Mouse (Mus musculus) right cerebral cortex, adult 2 months (tissue): ENCODE measurements at regions not wholly inside any gene's neighbourhood (a gene's known extent, or its start where the extent isn't known, plus 50 kb on each side); places are given as distances from the start of the nearest gene placed in this dataset.
"Not testable (repeated sequence)": the region's sequence is repeated elsewhere in the genome, so short reads cannot be mapped to it uniquely, and the experiment has no call there.

Experiments
- DNase-seq, 2 experiments: peaks; one replicate each; pipeline ENCODE4 v3.0.0; 2021 to 2022; ENCODE audit warnings: low spot score in 2 of 2

DNA sequence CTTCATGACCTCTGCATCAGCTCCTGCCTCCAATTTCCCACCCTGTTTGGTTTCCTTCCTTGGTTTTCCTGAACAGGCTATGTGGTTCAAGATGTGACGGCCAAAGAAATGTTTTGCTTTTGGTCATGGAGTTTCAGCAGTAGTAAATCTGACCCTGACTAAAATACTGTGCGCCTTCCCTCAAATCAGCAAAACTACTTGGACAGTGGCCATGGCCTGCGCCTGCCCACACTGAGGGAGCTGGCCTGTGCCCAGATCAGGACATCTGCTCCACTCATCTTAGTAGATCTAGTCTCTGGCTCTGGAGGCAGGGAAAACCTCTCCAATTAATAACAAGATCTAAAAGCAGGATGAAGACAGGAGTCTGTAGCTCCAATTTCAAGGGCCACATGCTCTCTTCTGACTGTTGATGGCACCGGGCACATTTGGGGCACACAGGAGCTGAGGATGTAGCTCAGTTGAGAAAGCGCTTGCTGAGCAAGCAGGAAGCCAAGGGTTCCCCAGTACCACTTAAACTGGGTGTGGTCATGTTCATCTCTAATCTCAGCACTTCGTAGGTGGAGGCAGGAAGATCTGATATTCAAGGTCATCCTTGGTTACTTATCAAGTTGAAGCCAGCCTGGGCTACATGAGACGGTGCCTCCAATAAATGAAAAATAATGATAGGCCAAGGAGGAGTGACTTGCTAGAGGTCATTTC is 96.6 kb upstream of the Mrps10 start:
- peak; percentile 43 to 49 for DNase-seq

DNA sequence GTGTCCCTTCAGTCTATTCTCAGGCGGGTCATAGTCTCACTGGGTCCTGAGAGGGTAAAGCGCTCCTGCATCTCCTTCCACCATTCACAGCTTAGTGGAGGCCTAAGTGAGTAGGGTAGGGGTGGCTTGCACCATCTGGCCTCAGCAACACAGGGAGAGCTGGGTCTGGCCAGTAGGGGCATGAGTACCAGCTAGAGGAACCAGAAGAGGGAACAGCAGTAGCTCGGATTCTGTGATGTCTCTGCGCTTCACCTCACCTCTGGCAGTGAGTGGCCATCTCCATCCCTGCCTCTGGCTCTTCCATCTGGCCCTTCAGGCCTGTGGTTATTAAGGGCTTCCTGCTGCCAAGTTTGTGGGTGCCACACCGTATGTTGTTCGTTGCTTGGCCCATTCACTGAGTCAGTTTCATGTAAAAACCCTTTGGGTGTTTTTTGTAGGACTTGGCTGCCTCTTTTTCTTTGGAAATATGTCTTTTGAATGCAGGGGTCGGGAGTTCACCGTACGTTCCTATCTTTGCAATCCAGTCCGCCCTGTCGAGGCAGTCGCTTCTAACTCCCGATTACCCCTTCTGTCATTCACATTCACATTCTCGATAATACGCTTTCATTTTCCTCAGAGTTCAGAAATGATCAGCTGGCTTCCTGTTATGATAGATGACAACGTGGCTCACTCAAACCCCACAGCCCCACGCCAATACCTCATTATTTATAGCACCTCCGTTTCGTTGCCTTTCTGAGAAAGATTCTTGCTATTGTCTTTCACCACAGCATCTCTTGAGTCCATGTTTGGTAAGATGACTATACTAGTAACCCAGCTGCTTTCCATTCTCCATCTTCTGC is 99.4 kb upstream of the Mrps10 start:
- DNase-seq, result no peak

GRCm38 (mm10) chr17:47267843-47268242 is 100.8 kb upstream of the Mrps10 start:
- DNase-seq, result no peak

DNA sequence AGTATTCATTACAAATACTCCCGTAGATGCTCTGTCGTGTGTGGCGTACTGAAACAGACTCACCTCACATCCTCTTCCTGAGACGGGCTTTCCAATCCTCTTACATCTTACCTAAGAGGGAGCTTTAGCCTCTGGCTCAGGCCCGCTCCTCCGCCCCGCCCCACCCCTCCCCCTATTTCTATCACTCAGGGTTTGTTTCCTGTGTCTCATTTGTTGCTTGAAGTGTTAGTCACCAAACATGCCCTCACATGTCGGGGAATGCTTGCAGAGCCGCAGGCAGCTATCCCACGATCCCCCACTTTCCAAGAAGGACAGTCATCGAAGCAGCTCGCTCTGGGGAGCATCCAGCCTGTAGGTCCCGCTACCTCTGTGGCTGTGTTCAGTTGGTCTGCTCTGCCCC is 101.6 kb upstream of the Mrps10 start:
- DNase-seq, result no peak

DNA sequence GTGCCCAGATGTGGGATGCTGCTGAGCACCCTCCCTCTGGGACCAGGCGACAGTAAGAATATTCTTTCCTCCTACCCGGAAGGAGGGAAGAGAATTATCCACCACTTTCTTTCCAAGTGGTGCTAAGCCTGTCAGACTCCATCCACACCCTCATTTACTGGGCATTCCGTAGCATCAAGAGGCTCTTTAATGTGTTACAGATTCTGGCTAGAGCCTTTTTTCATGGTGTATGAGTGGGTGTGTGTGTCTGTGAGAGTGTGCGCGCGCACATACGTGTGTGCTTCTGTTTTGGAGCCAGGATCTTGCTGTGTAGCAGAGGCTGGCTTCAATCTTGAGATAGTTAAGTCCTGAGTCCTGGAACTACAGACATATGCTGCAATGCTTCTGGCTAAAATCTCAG is 102.4 kb upstream of the Mrps10 start:
- DNase-seq, result peak; percentile 34 to 39

- DNase-seq, result no peak
These were observed 105.7 kb upstream of the Mrps10 start for GRCm38 (mm10) chr17:47262986-47263385.

DNA sequence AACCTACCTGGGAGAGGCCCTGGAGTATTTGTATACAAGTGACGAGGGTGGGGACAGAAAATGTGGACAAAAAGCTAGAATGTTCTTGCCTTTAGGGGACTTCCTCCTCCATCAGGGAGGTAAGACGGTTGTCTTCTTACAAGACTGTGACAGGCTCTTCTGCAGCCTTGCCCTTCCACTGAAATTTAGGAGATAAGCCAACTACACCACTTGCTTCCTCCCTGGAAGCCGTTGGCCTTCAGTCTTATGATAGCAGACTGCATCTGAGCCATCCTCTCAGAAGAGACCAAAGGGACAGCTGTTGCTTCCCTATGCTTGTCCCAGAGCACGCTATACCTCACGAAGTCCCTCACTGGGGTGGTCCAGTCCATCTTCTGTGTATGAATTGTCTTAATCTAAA is 106.5 kb upstream of the Mrps10 start:
- DNase-seq, result no peak

DNA sequence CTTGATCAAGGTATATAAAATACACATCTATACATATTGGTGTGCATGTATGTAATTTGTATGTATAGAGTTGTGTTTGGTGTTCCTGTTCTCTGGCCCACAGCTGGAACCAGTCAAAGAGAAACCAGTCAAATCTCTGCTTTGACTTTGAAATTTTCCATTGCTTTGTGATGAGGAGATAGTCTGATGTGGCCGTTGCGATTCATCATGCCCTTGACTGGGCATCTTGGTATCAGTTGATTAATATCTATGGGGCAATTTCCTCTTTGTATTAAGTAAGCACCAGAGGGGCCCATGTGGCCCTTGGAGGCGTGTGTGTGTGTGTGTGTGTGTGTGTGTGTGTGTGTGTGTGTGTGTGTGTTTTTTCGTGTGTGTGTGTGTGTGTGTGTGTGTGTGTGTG is 107.7 kb upstream of the Mrps10 start:
- no peak for DNase-seq

DNA sequence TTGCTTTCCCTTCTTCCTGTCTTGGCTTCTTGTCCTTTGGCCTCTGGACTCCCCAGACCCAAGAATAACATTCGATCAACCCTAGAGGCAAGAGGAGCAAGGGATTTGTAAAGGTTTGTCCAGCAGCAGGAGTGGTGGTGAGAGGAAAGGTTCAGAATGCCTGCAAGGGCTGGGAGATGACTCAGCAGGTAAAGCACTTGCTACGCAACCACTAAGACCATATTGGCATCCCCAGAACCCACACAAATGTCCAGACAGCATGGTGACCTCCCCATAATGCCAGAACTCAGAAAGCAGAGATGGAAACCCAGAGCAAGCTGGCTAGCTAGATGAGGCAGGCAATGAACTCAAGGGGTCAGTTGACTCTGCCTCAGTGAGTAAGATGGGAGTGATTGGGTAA is 110.4 kb upstream of the Mrps10 start:
- no peak for DNase-seq

- DNase-seq, result no peak
These were observed 113.5 kb upstream of the Mrps10 start for GRCm38 (mm10) chr17:47255209-47255608.

GRCm38 (mm10) chr17:47254026-47254425 is 114.7 kb upstream of the Mrps10 start:
- DNase-seq, result no peak

DNA sequence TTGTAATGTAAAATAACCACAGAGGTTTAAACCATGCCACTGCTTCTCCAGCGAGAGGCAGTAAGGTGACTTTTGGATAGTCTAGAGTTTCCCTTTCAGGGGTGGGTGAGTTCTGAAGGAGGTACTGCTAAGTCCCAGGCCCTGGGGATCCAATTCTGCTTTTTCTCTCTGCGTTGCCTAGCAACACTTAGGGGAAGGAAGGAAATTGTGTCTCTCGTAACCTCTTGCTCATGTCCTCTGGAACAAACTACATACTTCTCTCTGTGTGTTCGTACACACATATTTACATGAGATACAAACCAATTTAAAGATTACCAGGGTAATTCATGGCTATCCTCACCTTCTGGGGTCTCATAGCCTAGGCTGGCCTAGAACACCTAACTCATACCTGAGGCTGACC is 118.7 kb upstream of the Mrps10 start:
- no peak for DNase-seq

- no peak for DNase-seq
These were observed 119.5 kb upstream of the Mrps10 start for GRCm38 (mm10) chr17:47249176-47249575.

- peak; percentile 33 to 36 for DNase-seq
These were observed 120.6 kb upstream of the Mrps10 start for GRCm38 (mm10) chr17:47248053-47248452.

GRCm38 (mm10) chr17:47247516-47247915 is 121.2 kb upstream of the Mrps10 start:
- no peak for DNase-seq

- no peak for DNase-seq
These were observed 122.1 kb upstream of the Mrps10 start for GRCm38 (mm10) chr17:47246605-47247004.

DNA sequence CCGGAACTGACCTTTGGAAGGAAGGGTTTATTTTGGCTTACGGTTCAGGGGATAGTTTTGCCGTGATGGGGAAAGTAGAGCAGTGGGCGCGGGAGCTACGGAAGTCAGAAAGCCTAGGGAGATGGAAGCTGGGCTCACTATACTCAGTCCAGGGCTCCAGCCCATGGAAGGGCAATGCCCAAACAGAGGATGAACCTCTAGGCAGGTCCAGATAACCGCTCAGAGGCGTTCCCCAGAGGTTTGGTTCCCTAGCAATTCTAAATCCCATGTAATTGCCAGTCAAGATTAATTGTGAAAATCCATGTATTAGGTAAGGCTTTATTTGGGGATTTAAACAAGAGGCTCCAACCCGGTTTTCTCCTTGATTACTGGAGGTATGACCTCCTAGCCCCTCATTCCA is 123.1 kb upstream of the Mrps10 start:
- DNase-seq, result no peak

DNA sequence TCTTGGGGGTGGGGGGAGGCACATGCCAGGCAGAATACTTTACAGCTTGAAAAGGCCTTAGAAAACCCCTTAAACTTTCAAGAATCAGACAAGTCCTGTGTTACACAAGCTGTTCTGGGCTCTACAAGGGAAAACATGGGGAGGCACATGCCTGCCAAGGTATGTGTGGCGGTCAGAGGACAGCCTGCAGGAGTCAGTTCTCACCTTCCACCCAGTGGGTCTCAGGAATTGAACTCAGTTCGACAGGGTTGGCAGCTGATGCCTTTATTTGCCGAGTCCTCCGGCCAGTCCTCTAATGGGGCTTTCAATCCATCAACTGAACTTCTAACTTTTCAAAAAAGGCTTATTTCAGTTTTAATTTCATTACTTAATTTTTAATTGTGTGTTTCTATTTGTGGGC is 129.6 kb upstream of the Mrps10 start:
- DNase-seq, result no peak

DNA sequence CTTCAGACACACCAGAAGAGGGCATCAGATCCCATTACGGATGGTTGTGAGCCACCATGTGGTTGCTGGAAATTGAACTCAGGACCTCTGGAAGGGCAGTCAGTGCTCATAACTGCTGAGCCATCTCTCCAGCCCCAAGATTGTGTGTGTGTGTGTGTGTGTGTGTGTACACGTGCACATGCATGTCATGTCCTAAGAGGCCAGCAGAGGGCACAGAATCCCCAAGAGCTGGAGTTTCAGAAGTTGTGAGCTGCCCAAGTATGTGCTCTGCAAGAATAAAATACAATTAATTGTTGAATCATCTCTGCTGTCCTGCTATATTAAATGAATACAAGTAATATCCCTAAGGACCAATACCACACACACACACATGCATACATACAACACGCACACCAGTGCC is 130.8 kb upstream of the Mrps10 start:
- DNase-seq, result not testable (repeated sequence)

DNA sequence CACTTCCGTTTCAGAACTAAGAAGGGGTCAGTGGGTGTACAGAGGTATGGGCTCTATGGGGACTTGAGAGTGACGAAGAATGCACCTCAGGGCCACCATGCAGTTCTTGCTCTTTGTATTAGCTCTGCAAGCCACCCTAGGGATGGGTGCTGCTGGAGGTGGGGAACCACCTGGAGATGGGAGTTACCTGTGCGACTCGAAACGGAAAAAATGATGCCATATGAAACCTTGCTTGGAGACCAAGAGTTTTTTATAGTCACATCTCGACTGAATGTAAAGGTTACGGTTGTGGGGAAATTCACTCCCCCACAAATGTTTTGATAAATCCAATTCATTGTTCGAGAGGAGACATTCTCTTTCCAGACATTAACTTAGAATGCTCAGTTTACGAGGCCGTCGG is 134.3 kb upstream of the Mrps10 start:
- DNase-seq, result no peak

GRCm38 (mm10) chr17:47233003-47233678 is 135.5 kb upstream of the Mrps10 start:
- no peak for DNase-seq

DNA sequence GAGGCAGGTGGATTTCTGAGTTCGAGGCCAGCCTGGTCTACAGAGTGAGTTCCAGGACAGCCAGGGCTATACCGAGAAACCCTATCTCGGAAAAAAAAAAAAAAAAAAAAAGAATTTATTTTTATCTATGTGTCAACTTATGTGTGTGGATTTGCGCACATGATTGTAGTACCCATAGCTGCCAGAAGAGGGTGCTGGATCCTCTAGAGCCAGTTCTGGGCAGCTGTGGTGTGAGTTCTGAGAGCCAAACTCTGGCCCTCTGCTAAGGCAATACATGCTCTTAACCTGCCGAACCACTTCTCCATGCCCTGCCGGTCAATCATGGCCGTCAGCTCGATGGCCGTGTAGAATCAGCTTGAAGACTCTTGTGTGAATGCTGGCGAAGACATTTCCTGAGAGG is 138.0 kb upstream of the Mrps10 start:
- DNase-seq, result no peak

GRCm38 (mm10) chr17:47226391-47226790 is 142.3 kb upstream of the Mrps10 start:
- no peak for DNase-seq
